Mouse (Mus musculus): ENCODE measurements at regions not wholly inside any gene's neighbourhood (a gene's known extent, or its start where the extent isn't known, plus 50 kb on each side); places are given as distances from the start of the nearest gene placed in this dataset.

DNA sequence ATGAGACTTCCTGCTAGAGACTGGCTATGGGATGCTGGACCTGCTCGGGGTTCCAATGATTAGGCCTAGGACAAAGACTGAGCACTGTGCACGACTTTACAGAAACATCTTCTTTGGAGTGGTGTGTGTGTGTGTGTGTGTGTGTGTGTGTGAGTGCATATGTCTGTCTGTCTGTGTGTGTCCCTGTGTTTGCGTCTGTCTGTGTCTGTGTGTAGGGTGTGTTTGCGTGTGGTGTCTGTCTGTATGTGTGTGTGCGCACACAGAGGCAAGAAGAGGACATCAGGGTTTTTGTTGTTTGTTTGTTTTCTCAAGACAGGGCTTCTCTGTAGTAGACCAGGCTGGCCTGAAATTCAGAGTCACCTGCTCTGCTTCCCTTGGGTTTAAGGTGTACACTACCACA is 51.9 kb upstream of the Slco4a1 start:
- DNase-seq (ENCODE audit: low spot score), result no peak

GRCm38 (mm10) chr2:180403621-180404020 is 52.4 kb upstream of the Slco4a1 start:
- DNase-seq (ENCODE audit: low spot score), result no peak

DNA sequence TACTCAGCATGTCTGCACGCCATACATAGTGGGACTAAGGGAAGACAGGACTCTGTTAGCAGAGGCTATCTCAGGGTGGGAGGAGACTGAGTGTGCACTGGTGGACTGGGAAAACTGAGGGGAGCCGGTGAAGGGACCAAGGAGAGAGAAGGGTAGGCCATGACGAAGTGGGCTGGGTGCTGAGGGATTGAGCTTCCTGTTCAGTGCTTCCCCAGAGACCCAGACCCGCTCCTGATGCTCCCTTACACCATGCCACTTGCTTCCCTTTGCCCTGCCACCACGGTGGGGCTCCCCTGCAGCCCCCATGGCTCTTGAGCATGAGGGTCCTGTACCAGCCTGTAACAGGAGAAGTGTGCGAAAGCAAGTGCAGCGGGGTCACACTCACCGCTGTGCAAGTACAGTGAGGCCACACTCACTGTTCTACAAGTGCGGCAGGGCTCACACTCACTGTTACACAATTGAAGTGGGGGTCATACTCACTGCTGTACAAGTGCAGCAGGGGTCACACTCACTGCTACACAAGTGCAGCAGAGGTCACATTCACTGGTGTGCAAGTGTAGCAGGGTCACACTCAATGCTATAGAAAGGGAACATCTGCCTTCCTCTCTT is 53.1 kb upstream of the Slco4a1 start:
- no peak for DNase-seq (ENCODE audit: low spot score)

- no peak for DNase-seq (ENCODE audit: low spot score)
Observed at GRCm38 (mm10) chr2:180402433-180402832, 53.6 kb upstream of the Slco4a1 start.

- DNase-seq (ENCODE audit: low spot score), result no peak
Observed at GRCm38 (mm10) chr2:180401409-180402391, 54.3 kb upstream of the Slco4a1 start.

DNA sequence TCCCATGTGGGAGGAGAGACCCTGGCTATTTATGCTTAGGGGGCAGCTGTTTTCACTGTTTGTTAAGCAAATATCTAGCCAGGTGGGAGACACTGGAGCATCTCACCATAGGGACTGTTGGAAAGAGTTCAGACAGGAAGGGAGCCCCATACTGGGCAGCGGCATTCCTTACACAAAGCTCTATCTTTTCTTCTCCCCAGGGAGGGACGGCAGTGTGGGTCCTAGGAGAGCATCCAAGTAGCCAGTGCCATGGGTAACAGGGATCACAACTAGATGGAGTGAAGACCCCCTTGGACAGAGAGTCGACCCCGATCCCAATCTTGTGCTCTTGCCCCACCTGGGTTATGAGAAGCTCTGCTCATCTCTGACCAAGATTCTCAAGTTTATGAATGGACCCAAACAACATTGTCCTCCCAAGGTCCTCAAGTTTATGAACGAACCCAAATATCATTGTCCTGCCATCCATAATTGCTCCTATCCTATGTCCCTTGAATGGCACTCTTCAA is 55.5 kb upstream of the Slco4a1 start:
- no peak for DNase-seq (ENCODE audit: low spot score)

DNA sequence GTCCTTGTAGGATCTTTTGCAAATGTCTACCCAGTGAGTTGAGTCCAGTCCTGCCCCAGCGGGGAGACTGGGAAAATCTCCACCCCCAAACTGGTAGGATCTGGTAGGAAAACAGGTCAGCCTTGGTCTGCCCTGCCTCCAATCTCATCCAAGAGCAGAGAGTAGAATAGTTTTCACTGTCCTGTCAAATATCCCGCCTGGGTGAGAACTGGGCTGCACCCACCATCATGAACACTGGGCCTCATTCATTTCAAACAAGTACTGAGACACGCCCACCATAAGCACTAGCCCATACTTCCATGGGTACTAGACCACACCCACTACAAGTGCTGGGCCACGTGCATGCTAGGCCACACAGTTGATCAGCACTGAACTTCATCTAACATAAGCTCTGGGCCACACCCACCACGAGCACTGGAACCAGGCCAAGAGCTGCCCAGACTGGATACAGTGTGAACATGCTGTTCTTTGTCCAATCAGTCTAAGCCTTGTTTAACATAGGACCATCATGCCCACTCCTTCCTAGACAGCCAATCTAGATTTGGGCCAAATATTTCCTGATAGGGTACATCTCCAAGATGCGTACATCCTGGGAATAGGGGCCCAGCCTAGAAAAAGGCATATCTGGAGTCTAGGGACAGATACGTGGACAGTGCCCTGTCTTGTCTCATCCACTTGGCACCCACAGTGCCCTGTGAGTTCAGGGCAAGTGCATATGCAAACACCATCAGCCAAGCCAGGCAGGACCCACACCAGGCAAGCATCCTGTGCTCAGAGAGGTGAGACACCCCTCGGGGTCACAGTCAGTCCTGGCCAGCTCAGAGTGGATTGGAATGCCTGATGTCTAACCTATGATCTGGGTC is 56.2 kb upstream of the Slco4a1 start:
- no peak for DNase-seq (ENCODE audit: low spot score)

GRCm38 (mm10) chr2:180398851-180399447 is 57.1 kb upstream of the Slco4a1 start:
- DNase-seq (ENCODE audit: low spot score), result no peak

- DNase-seq (ENCODE audit: low spot score), result no peak
Observed at GRCm38 (mm10) chr2:180398481-180398754, 57.6 kb upstream of the Slco4a1 start.

GRCm38 (mm10) chr2:180397723-180398480 is 58.1 kb upstream of the Slco4a1 start:
- DNase-seq (ENCODE audit: low spot score), result no peak

- no peak for DNase-seq (ENCODE audit: low spot score)
Observed at GRCm38 (mm10) chr2:180396664-180397377, 59.2 kb upstream of the Slco4a1 start.

DNA sequence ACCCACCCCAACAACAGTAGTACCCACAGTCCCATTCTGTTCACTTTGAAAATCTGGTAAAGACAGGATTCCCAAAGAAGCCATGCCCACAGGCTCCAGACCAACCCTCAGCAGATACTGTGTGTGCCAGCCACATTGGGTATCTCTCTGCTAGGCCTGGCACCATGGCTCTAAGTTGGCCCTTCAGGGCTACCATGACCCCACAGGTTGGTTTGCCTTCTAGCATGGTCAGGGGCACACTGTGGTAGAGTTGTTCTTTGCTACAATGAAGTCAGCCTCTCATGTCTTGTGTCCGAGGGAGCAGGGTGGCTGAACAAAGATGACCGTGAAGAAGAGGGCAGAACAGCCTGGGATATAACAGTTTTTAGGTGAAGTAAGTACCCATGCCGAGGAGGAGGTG is 59.8 kb upstream of the Slco4a1 start:
- DNase-seq (ENCODE audit: low spot score), result no peak

DNA sequence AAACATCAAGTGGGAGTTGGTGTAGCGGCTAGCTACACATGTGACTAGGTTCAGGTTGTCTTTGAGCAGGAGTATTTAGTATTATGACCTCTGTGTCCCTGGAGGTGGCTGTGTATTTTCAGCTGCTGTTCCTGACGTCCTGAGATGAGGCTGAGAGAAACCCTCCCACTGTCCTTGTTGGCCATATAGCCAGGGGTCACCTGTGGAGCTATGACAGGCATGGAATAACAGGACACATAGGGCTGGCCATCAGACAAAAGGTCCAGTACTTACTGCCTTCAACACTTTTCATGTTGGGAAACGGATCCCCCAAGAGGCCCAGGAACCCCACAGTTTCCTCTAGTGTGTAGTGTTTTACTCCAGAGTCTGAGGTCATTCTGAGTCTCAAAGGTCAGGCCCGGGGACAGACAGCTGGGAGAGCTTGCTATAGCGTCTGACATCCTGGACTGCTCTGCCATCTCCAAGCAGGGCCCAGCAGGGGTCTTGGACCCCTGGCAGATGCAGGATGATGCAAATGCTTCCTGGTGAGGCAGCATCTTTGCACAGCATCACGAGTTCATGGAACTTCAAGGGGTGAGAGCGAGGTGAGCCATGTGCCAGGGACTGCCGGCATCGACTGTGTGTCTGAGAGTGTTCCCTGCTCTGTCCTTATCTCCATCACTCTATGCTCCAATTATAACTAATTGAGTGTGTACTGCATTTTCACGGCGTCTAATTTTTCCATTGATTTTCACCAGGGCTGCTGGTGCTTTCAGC is 60.6 kb upstream of the Slco4a1 start:
- DNase-seq (ENCODE audit: low spot score), result no peak

- no peak for DNase-seq (ENCODE audit: low spot score)
Observed at GRCm38 (mm10) chr2:180392846-180393700, 58.6 kb upstream of the Gata5 start.

DNA sequence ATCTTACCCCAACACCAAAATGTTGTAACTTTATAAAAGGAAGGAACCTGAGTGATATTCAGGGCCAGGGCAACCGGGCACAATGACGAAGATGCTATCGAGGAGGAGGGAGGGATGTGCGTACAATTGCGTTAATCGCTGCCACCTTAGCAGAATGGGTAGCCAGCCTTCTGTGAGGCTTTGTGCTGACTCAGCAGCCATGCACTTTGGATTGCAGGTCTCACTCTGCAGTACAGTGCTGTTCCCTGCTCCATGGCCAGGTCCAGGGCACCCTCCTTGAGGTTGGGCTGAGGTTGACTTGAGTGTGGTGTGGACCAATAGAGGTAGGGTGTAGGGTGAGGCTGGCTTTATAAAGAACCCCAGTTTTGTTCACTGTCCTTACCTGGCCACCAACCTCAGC is 57.8 kb upstream of the Gata5 start:
- DNase-seq (ENCODE audit: low spot score), result no peak

- DNase-seq (ENCODE audit: low spot score), result no peak
Observed at GRCm38 (mm10) chr2:180391349-180391748, 56.9 kb upstream of the Gata5 start.

- DNase-seq (ENCODE audit: low spot score), result no peak
Observed at GRCm38 (mm10) chr2:180390216-180390996, 55.9 kb upstream of the Gata5 start.

DNA sequence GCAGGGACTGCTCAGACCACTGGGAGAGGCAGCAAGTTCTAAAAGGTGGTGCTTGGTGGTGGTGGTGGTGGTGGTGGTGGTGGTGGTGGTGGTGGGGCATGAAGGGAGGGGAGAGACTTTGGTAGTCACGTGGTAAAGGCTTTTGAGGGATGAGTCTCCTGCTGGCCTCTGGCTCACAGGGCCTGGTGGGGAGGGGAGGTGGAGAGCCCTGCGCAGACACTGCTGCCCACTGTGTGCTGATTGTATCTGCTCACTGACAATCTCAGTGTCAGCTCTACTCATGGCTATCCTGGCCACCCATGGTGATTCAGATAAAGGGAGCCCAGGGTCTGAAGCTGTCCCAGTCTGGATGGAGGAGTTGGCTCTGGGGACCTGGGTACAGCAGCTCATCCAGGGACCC is 55.0 kb upstream of the Gata5 start:
- no peak for DNase-seq (ENCODE audit: low spot score)

Data from retina, embryonic 14.5 days (tissue).